Mouse (Mus musculus) stomach, postnatal 0 days (tissue): ENCODE data around the gene Gm10912.

Source experiments
- CTCF ChIP-seq: IDR thresholded peaks from 2 replicates; pipeline ENCODE4 v1.5.1; 2016; ENCODE audit warnings: antibody characterized with exemption, low read depth, mild to moderate bottlenecking, moderate library complexity
- EP300 ChIP-seq: optimal IDR thresholded peaks from 2 replicates; pipeline ENCODE3; 2016; ENCODE audit warnings: antibody characterized with exemption

- TF ChIP-seq EP300: no peak
- TF ChIP-seq CTCF: no peak
Observed at GRCm38 (mm10) chr2:104062665-104063064, 3.0 kb upstream of the Gm10912 start.
